Mouse (Mus musculus) forebrain, embryonic 14.5 days (tissue): ENCODE measurements around the gene Prr15l. TPM values are rescaled to one million over a fixed set of nuclear protein-coding genes. Genes with fewer than 3 reads are reported as not detected.

ENCODE experiments used
- ATAC-seq: fragments of 200-750 bp; cut with Nextera tagmentation; 2 replicates; pipeline ENCODE4 v1.8.0; 2017; ENCODE audit warnings: mild to moderate bottlenecking, moderate library complexity
- DNase-seq: peaks from one replicate; pipeline ENCODE4 v3.0.0-alpha.2; 2015; ENCODE audit warnings: low spot score
- H3K27ac ChIP-seq: fragments of 300-500 bp; sonication (generic); 2 replicates; pipeline ENCODE4 v1.5.1; 2014; ENCODE audit warnings: low read depth, mild to moderate bottlenecking, control low read depth, low read length, moderate library complexity
- H3K27me3 ChIP-seq: fragments of 300-500 bp; sonication (generic); replicated peaks from 2 replicates; pipeline ENCODE4 v1.6.1; 2014; ENCODE audit warnings: low read length, control low read depth, mixed read lengths; ENCODE audit not compliant: control insufficient read depth, insufficient read depth
- H3K36me3 ChIP-seq: fragments of 300-500 bp; sonication (generic); 2 replicates; pipeline ENCODE4 v1.6.1; 2014; ENCODE audit warnings: low read length, control low read depth; ENCODE audit not compliant: control insufficient read depth, insufficient read depth
- H3K4me1 ChIP-seq: fragments of 300-500 bp; sonication (generic); 2 replicates; pipeline ENCODE4 v1.6.1; 2014; ENCODE audit warnings: antibody characterized with exemption, low read length, control low read depth; ENCODE audit not compliant: control insufficient read depth, insufficient read depth
- H3K4me2 ChIP-seq: fragments of 300-500 bp; sonication (generic); 2 replicates; pipeline ENCODE4 v1.6.1; 2014; ENCODE audit warnings: mild to moderate bottlenecking, control low read depth, low read length
- H3K4me3 ChIP-seq: fragments of 300-500 bp; sonication (generic); 2 replicates; pipeline ENCODE4 v1.5.1; 2014; ENCODE audit warnings: low read depth, low read length, control low read depth
- H3K9ac ChIP-seq: fragments of 300-500 bp; sonication (generic); 2 replicates; pipeline ENCODE4 v1.6.1; 2014; ENCODE audit warnings: mild to moderate bottlenecking, low read length, control low read depth, moderate library complexity
- H3K9me3 ChIP-seq: fragments of 300-500 bp; sonication (generic); replicated peaks from 2 replicates; pipeline ENCODE4 v1.6.1; 2016; ENCODE audit warnings: low read length, control low read depth, mixed read lengths; ENCODE audit not compliant: control insufficient read depth
- WGBS: fragments of 180-500 bp; shearing (Covaris S2); extraction: QIAGEN DNeasy Blood & Tissue Kit; methylation state at CpG from one replicate; pipeline ENCODE4 v1.1.7; 2014; 5-methylcytosine and 5-hydroxymethylcytosine counted together
- polyA plus RNA-seq: library from polyadenylated mRNA; unstranded; fragments of >200 nt; fragmentation: Nextera tagmentation; extraction: Ambion mirVana; gene quantifications from 2 replicates; pipeline ENCODE4 v1.2.1, GENCODE M21; 2014

Prr15l gene
- 0.09 TPM in 1 of 2 replicates, not detected in the other for polyA plus RNA-seq

DNA sequence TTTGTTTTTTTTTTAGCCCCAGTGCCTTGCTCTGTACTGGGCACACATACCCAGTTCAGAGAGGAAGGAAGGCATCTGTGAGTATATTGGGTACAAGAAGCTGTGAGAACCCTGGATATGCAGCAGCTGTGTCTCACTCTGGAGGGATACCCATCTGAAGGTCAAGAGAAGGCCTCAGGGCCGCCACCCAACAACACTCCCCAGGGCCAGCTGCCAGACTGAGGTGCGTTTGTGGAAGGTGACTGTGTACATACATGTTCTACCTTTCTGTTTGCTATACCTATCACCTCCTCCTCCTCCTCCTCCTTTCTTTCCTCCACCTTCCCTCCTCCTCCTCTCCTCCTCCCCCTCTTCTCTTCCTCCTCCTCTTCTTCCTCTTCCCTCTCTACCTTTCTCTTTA, at the start of gene Prr15l:
Gene Prr15l, plus strand, starts transcription at position 17 of the 400 bp plus-strand sequence.
- Histone ChIP-seq H3K27ac (no peak within 1 kb of the TSS), H3K4me3 (no peak within 1 kb of the TSS), H3K36me3 (no peaks in the 10 kb centered on the region), H3K9ac (no peak within 1 kb of the TSS), H3K27me3 (0 out of 2 replicates have a peak, but pooled peaks cover 3% of the 10 kb centered on the region), H3K4me2 (no peak within 1 kb of the TSS), H3K4me1 (no peaks in the 10 kb centered on the region), H3K9me3 (no peaks in the 10 kb centered on the region)
- DNase-seq: no peak
- no peak for ATAC-seq
- 65% methylated on average over 2 of the region's 2 CpGs for WGBS

DNA sequence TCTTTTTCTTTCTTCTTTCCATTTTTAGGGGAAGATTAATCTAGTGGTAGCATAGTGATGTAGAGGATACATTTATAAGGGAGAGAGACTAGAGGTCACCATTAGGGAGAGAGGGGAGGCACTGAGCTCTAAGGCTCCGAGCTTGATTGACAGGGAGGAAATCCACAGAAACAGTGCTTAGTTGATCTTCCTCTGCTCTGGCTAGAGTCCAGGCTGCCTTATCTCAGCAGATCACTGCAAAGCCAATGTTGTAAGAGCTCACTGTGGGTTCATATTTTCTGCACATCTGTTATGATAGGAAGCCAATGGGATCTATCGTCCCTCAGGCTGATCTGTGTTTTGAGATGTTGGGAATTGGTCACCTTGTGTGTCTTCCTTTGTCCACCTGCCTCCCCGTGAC, 49.2 kb upstream of the Prr15l start:
- H3K9me3 ChIP-seq: no peaks in the 10 kb centered on the region
- H3K27ac ChIP-seq: peak overlapping the region; percentile 59; the same call in 1 of the 2 replicates
- H3K4me1 ChIP-seq: peaks cover 46% of the 10 kb centered on the region
- H3K4me3 ChIP-seq: no peak overlapping the region
- no peak overlapping the region for H3K9ac ChIP-seq
- DNase-seq (no peak), ATAC-seq (no peak)
- WGBS: 38% methylated on average over 3 of the region's 3 CpGs
- no peak overlapping the region for H3K4me2 ChIP-seq
- H3K27me3 ChIP-seq: no peaks in the 10 kb centered on the region
- H3K36me3 ChIP-seq: no peaks in the 10 kb centered on the region

DNA sequence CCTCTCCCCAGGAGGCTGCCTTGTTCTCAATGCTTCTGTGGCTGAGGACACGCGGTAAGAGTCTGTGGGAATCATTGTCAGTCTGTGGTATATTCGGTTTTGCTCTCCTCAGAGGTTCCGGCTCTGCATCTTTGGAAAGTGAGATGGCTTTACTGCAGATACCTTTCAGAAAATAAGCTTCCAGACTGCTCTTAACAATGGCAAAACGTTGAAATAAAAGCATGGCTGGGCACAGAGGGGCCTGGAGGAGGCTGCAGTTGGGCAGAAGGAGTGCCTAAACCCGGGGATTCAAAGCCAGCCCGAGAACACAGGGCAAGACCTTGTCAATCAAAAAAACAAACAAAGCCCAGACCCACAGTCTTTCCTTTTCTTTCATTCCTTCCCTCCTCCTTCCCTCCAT, 48.5 kb upstream of the Prr15l start:
- ATAC-seq: no peak
- Histone ChIP-seq H3K4me1 (peaks cover 44% of the 10 kb centered on the region), H3K27me3 (no peaks in the 10 kb centered on the region), H3K4me3 (no peak overlapping the region), H3K4me2 (no peak overlapping the region), H3K27ac (peak overlapping the region; percentile 15; the same call in 1 of the 2 replicates), H3K9me3 (no peaks in the 10 kb centered on the region), H3K9ac (no peak overlapping the region), H3K36me3 (no peaks in the 10 kb centered on the region)
- WGBS: 6% methylated on average over 7 of the region's 7 CpGs
- no peak for DNase-seq

DNA sequence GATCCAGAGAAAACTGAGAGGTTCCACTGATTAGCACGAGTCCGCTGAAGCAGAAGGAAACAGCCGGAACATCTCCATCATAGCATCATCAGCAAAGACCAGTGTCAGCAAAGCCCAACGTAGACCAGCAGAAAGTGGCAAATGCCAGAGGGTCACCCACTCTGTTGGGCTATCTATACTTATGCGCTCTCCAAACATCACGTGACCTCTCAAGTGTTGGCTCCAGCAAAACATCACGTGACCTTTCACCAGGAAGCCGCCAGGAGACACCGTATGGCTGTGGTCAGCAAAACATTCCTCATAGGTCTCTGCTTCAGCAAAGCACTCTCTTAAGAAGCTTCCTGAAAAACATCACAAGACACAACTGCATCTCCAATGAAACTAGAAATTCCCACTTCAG, 47.6 kb upstream of the Prr15l start:
- H3K4me3 ChIP-seq: no peak overlapping the region
- H3K27ac ChIP-seq: no peak overlapping the region
- no peak for DNase-seq
- no peaks in the 10 kb centered on the region for H3K36me3 ChIP-seq
- H3K27me3 ChIP-seq: no peaks in the 10 kb centered on the region
- H3K4me1 ChIP-seq: peaks cover 39% of the 10 kb centered on the region
- ATAC-seq: no peak
- H3K9ac ChIP-seq: no peak overlapping the region
- H3K9me3 ChIP-seq: no peaks in the 10 kb centered on the region
- no peak overlapping the region for H3K4me2 ChIP-seq
- WGBS: 94% methylated on average over 9 of the region's 9 CpGs

DNA sequence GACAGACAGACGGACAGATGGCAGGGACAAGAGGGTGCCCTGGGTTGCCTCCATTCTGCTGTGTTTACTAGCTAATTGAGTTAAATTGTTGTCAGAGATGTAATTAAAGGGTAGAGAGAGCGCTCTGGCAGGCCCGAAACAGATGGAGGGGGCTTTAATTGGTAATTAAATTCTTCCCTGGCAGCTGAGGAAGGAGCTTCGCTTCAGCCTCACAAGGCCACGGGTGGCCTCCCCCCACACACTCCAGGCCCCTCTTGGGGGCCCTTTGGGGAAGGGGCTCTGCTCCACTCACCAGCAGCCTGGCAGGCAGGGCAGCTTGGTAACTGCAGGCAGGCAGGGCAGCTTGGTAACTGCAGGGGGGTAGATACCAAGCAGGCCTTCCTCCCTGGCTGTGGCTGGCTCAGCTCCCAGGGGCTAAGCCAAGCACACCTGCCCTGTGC, 42.0 kb upstream of the Prr15l start:
- Histone ChIP-seq H3K27me3 (no peaks in the 10 kb centered on the region), H3K9me3 (no peaks in the 10 kb centered on the region), H3K4me2 (peak overlapping the region; percentile 20; the same call in 1 of the 2 replicates), H3K27ac (peak overlapping the region; percentile 96), H3K36me3 (no peaks in the 10 kb centered on the region), H3K9ac (peak overlapping the region; percentile 43), H3K4me3 (no peak overlapping the region), H3K4me1 (peaks cover 30% of the 10 kb centered on the region)
- DNase-seq (peak; percentile 95), ATAC-seq (peak; percentile 95)
- under 1% methylated on average over 5 of the region's 5 CpGs for WGBS

DNA sequence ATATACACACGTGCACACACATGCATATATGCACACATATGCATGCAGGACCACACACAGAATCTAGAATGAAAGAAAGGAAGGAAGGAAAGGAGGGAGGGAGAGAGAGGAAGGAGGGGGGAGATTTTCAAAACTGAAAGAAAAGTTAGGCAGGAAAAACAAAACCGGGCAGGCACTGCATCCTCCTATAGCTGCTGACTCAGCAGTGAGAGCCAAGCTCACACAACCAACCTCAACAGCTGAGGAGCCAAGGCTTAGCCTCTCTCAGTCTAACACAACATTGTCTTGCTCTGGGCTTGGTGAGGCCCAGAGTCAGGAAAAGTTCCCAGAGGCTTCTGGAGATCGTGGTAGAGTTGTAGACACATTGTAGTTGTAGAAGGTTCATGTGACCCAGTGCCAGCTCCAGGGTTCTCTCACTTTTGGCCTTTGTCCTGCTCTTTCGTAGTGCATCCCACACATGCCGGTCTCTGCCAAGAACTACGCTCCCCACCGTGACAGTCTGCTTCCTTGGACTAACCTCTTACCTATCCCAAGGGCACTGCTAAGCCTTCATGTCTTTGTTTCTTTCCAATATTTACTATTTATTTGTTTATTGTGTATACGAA, 40.9 kb upstream of the Prr15l start:
- H3K9me3 ChIP-seq: no peaks in the 10 kb centered on the region
- no peak overlapping the region for H3K4me2 ChIP-seq
- peak overlapping the region; percentile 96 for H3K27ac ChIP-seq
- H3K36me3 ChIP-seq: no peaks in the 10 kb centered on the region
- H3K27me3 ChIP-seq: no peaks in the 10 kb centered on the region
- ATAC-seq (no peak), DNase-seq (no peak)
- 63% methylated on average over 8 of the region's 8 CpGs for WGBS
- no peak overlapping the region for H3K9ac ChIP-seq
- H3K4me1 ChIP-seq: peaks cover 30% of the 10 kb centered on the region
- H3K4me3 ChIP-seq: no peak overlapping the region

DNA sequence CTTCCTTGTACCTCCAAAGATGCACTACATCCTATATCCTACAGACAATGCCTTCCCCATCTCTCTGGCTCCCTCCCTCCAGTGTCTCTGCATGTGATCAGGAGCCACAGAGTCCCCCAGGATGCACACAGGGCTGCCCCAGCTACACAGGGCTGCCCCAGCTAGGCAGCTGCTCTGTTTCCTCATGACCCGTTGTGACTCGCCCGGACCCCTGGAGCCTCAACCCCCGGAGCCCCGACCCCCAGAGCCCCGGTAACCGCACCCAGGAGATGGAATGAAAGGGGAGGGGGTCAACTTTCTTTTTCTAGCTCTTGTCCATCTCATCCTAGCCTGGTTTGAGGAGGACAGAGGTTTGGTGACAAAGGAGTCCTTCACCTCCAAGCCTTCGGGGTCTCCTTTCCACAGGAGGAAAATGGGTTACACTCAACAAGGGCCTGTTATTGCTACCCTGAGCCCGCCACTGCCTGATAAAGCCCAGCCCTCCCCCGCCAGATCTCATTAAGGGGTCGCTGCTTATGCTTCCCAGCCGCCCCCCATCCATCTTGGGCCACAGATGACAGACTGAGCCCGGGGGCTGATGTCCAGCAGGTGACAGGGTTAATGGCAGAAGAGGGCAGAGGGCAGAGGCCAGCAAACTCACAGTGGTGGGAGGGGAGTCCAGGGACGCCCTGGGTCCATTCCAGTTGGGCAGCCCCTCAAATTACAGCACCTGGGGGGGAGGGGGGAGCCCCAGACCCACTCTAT, 35.9 kb upstream of the Prr15l start:
- 70% methylated on average over 14 of the region's 14 CpGs for WGBS
- no peak for ATAC-seq
- no peaks in the 10 kb centered on the region for H3K36me3 ChIP-seq

DNA sequence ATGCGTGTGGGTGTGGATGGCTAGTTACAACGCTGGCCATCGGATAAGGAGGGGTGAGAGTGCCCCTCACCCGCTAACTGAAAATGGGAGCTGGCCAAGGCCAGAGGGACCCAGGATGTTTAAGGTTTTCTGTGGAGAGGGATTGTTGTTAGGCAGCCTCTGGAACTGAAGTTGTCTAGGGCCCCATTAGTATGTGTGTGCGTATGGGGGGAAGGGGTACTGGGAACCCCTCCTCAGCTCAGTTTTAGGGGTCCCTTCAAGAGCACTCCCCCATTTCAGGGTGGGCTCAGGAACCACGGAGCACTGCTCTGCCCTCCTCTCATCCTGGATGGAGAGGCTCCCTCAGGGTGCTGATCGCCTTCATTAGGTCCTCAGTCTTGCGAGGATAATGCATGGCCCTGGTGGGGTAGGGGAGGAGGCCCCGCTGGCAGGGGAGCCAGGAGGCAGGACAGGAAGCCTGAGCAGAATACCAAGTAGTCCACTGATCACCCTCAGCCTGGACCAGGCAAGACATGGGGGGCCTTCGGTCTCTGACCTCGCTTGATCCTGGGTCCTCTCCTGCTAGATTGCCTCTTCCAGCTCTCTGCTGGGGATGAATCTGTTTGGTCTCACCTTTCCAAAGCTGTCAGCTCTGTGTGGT, 34.6 kb upstream of the Prr15l start:
- 0 out of 2 replicates have a peak overlapping the region, but pooled peaks have one; percentile 1 for H3K9ac ChIP-seq
- H3K4me2 ChIP-seq: no peak overlapping the region
- H3K9me3 ChIP-seq: no peaks in the 10 kb centered on the region
- DNase-seq (peak; percentile 69), ATAC-seq (peak; percentile 80)
- H3K27ac ChIP-seq: peak overlapping the region; percentile 78
- no peaks in the 10 kb centered on the region for H3K36me3 ChIP-seq
- H3K4me1 ChIP-seq: peaks cover 25% of the 10 kb centered on the region
- no peaks in the 10 kb centered on the region for H3K27me3 ChIP-seq
- WGBS: 28% methylated on average over 11 of the region's 11 CpGs
- no peak overlapping the region for H3K4me3 ChIP-seq

More for the DNA sequence above, 35.9 kb upstream of the Prr15l start:
- H3K4me3 ChIP-seq: no peak overlapping the region
- no peaks in the 10 kb centered on the region for H3K9me3 ChIP-seq
- H3K27ac ChIP-seq: no peak overlapping the region
- no peak for DNase-seq
- peaks cover 21% of the 10 kb centered on the region for H3K4me1 ChIP-seq
- no peak overlapping the region for H3K4me2 ChIP-seq
- no peak overlapping the region for H3K9ac ChIP-seq
- no peaks in the 10 kb centered on the region for H3K27me3 ChIP-seq
